7 mouse cellular contexts compared by ENCODE assay signal in the genomic region with DNA sequence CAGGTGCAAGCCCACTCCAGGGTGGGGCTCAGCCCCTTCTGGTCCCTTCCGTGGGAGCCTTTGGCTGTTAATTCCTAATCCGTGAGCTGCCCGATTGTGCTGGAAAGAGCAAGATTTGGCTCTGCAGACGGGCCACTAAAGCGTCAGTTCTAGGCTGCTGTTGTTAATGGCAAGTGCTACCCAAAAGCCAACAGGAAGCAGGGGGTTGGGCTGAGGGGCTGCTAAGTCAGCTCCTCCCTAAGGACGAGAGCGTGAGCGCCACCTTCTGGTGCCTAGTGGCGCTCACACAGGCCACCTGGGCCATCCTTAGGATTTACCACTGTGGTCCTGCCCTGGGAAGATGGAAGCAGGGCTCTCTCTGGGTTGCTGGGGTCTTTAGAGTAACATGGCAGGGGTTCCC. TPM values are rescaled to one million over a fixed set of nuclear protein-coding genes. Genes with fewer than 3 reads are reported as not detected.
DNase-seq lines count a peak whose midpoint lies in the region; ATAC-seq and TF ChIP-seq lines count a peak whose summit lies in the region.

No protein-coding gene starts in this region.

- no peak overlapping the region for H3K4me2 ChIP-seq in embryonic facial prominence, embryonic 12.5 days (replicated peaks)
- H3K4me2 ChIP-seq in liver, embryonic 14.5 days (ENCODE audit: low read depth) = 0 out of 2 replicates have a peak overlapping the region, but pooled peaks have one; percentile 22

- TF ChIP-seq EP300 in liver, embryonic 14.5 days (IDR thresholded peaks at IDR 0.05; ENCODE audit: low read depth) = no peak

- TF ChIP-seq CTCF in liver, embryonic 14.5 days (IDR thresholded peaks at IDR 0.05; ENCODE audit: low read depth) = peak; percentile 70

- H3K27me3 ChIP-seq in embryonic facial prominence, embryonic 12.5 days = no peaks in the 10 kb centered on the region
- no peaks in the 10 kb centered on the region for H3K27me3 ChIP-seq in liver, embryonic 14.5 days (ENCODE audit: control insufficient read depth, insufficient read depth, low read length)

- H3K9ac ChIP-seq in embryonic facial prominence, embryonic 12.5 days = peak overlapping the region; percentile 12; the same call in 1 of the 2 replicates
- H3K9ac ChIP-seq in liver, embryonic 14.5 days (replicated peaks) = no peak overlapping the region

- peak; percentile 42 to 53 for DNase-seq in layer of hippocampus, postnatal 10 days (ENCODE audit: low spot score in 2 of 2)
- no peak for DNase-seq in layer of hippocampus, adult 9-10 months (ENCODE audit: low spot score)
- peak; percentile 39 for DNase-seq in NIH3T3 (ENCODE audit: low read depth)
- DNase-seq in liver, embryonic 14.5 days (ENCODE audit: low read depth in 3 of 3, low spot score in 3 of 3) = peak in 2 of 3 experiments; percentile 27 to 30
- DNase-seq in thymus, adult 18-20 months = peak; percentile 67 to 79
- DNase-seq in layer of hippocampus, postnatal 14 days (ENCODE audit: low spot score in 2 of 2) = no peak

- ATAC-seq in embryonic facial prominence, embryonic 12.5 days (ENCODE audit: insufficient number of reproducible peaks, insufficient read depth, low FRiP score, low TSS enrichment) = no peak
- no peak for ATAC-seq in liver, embryonic 14.5 days (ENCODE audit: insufficient read depth)

- 41% methylated on average over 9 of the region's 9 CpGs for WGBS in embryonic facial prominence, embryonic 12.5 days
- WGBS in liver, embryonic 14.5 days (ENCODE audit: insufficient replicate concordance) = 13% methylated on average over 9 of the region's 9 CpGs

- no peak overlapping the region for H3K4me3 ChIP-seq in embryonic facial prominence, embryonic 12.5 days
- no peak overlapping the region for H3K4me3 ChIP-seq in liver, embryonic 14.5 days (ENCODE audit: insufficient read depth in 1 of 2, low read depth in 2 of 2, low read length in 2 of 2)

- H3K4me1 ChIP-seq in embryonic facial prominence, embryonic 12.5 days = peaks cover 11% of the 10 kb centered on the region; the same call in 1 of the 2 replicates
- 0 out of 4 replicates have a peak, but pooled peaks cover 0 to 2% of the 10 kb centered on the region in 2 experiments for H3K4me1 ChIP-seq in liver, embryonic 14.5 days (replicated peaks; ENCODE audit: control insufficient read depth in 2 of 2, insufficient read depth in 2 of 2, low read length in 1 of 2)

- H3K27ac ChIP-seq in embryonic facial prominence, embryonic 12.5 days = no peak overlapping the region
- no peak overlapping the region for H3K27ac ChIP-seq in liver, embryonic 14.5 days

- H3K9me3 ChIP-seq in embryonic facial prominence, embryonic 12.5 days = no peaks in the 10 kb centered on the region
- H3K9me3 ChIP-seq in liver, embryonic 14.5 days (ENCODE audit: control insufficient read depth, low read length) = no peaks in the 10 kb centered on the region

- H3K36me3 ChIP-seq in embryonic facial prominence, embryonic 12.5 days = peaks cover 47% of the 10 kb centered on the region
- no peaks in the 10 kb centered on the region for H3K36me3 ChIP-seq in liver, embryonic 14.5 days (replicated peaks; ENCODE audit: control insufficient read depth, insufficient read depth, low read depth)

RNA-seq across cellular contexts. Expression of a gene that starts 33.1 kb away (rescaled TPM):
- total RNA-seq in layer of hippocampus, postnatal 10 days (2021) = 10 to 100 TPM; 35.6 to 46.3 TPM
- 151 and 153 TPM in 2 replicates for polyA plus RNA-seq in embryonic facial prominence, embryonic 12.5 days (2016; fragmentation: Nextera tagmentation; extraction: Ambion mirVana)
- 7.5 and 7.9 TPM in 2 replicates for polyA plus RNA-seq in liver, embryonic 14.5 days (2012; rRNA removed)
- polyA plus RNA-seq in liver, embryonic 14.5 days (2014; fragmentation: Nextera tagmentation; extraction: Ambion mirVana) = 8.4 and 9.7 TPM in 2 replicates
- total RNA-seq in layer of hippocampus, postnatal 14 days (2021) = 10 to 100 TPM; 28.0 to 35.0 TPM

Comparison
In these comparisons a context has a peak if more than half of its experiments do, and no peak if none do; other contexts are left out.
1. DNase-seq: peak in layer of hippocampus, postnatal 10 days (2 of 2), NIH3T3 (single experiment), liver, embryonic 14.5 days (2 of 3) and thymus, adult 18-20 months (2 of 2); none in layer of hippocampus, adult 9-10 months (single experiment) and layer of hippocampus, postnatal 14 days (0 of 2).